Mouse (Mus musculus) gastrocnemius, postnatal 25 days (tissue): ENCODE results near the gene Clec4e. TPM values are rescaled to one million over a fixed set of nuclear protein-coding genes. Genes with fewer than 3 reads are reported as not detected.

Source experiments
- total RNA-seq, 2 experiments: library from RNA; stranded (reverse); gene quantifications; 1 replicate in 1 of 2; 2 replicates in 1 of 2; pipeline ENCODE4 v1.2.3; 2021

The Clec4e gene
- total RNA-seq, 2 experiments from 2014 or later, result not detected

Other genes with a start within 250 kb of the Clec4e start
- gene Clec4b1, start 239.9 kb downstream of the Clec4e start, total RNA-seq, result not detected
- gene Clec4a2, start 183.4 kb downstream of the Clec4e start, total RNA-seq, result under 1 TPM; 0.43 to 0.72 TPM
- not detected for gene Clec4b2, start 117.0 kb downstream of the Clec4e start, total RNA-seq
- not detected for gene Clec4n, start 60.0 kb downstream of the Clec4e start, total RNA-seq
- not detected for gene Clec4d, start 27.8 kb downstream of the Clec4e start, total RNA-seq
- not detected for gene Vmn2r19, start 18.5 kb upstream of the Clec4e start, total RNA-seq
- not detected for gene Vmn2r20, start 128.2 kb upstream of the Clec4e start, total RNA-seq
- gene Vmn2r21, start 243.5 kb upstream of the Clec4e start, total RNA-seq, result not detected